In genomic region chr6:141372697-141373096, GRCm38 (mm10) we compare ENCODE assay signal across 8 mouse cellular contexts.
DNase-seq lines count a peak whose midpoint lies in the region; ATAC-seq and TF ChIP-seq lines count a peak whose summit lies in the region.

No protein-coding gene starts in this region.

- H3K4me2 ChIP-seq in forebrain, embryonic 12.5 days: no peak overlapping the region
- no peak overlapping the region for H3K4me2 ChIP-seq in forebrain, embryonic 15.5 days (replicated peaks)

- no peaks in the 10 kb centered on the region for H3K27me3 ChIP-seq in forebrain, embryonic 12.5 days
- no peaks in the 10 kb centered on the region for H3K27me3 ChIP-seq in forebrain, embryonic 15.5 days

- H3K9me3 ChIP-seq in forebrain, embryonic 12.5 days: no peaks in the 10 kb centered on the region
- H3K9me3 ChIP-seq in forebrain, embryonic 15.5 days: no peaks in the 10 kb centered on the region

- WGBS in forebrain, embryonic 12.5 days: 58% methylated on average over 2 of the region's 2 CpGs
- WGBS in forebrain, embryonic 15.5 days: 55% methylated on average over 2 of the region's 2 CpGs
- WGBS in lung, adult 2 months: 56% methylated on average over 2 of the region's 2 CpGs

- H3K27ac ChIP-seq in forebrain, embryonic 12.5 days: no peak overlapping the region
- no peak overlapping the region for H3K27ac ChIP-seq in forebrain, embryonic 15.5 days (replicated peaks)

- H3K4me3 ChIP-seq in forebrain, embryonic 12.5 days (replicated peaks): no peak overlapping the region
- H3K4me3 ChIP-seq in forebrain, embryonic 15.5 days: no peak overlapping the region
- H3K4me3 ChIP-seq in lung, adult 2 months (replicated peaks; ENCODE audit: extremely low read depth, low read depth, low read length): no peak overlapping the region

- no peak overlapping the region for H3K9ac ChIP-seq in forebrain, embryonic 12.5 days
- no peak overlapping the region for H3K9ac ChIP-seq in forebrain, embryonic 15.5 days (replicated peaks)

- H3K4me1 ChIP-seq in forebrain, embryonic 12.5 days: no peaks in the 10 kb centered on the region
- H3K4me1 ChIP-seq in forebrain, embryonic 15.5 days: no peaks in the 10 kb centered on the region
- peaks cover 2% of the 10 kb centered on the region; the same call in 1 of the 2 replicates for H3K4me1 ChIP-seq in lung, adult 2 months (ENCODE audit: control insufficient read depth, insufficient read depth, low read length)

- DNase-seq in lung, adult 2 months: no peak
- DNase-seq in lung, postnatal 25 days (ENCODE audit: low spot score): no peak
- peak; percentile 37 for DNase-seq in R1 (ENCODE audit: low read depth, low spot score)
- DNase-seq in kidney, postnatal 36 days: peak; percentile 33 to 60
- no peak for DNase-seq in layer of hippocampus, postnatal 14 days (ENCODE audit: low spot score in 2 of 2)
- no peak for DNase-seq in layer of hippocampus, adult 18-20 months (ENCODE audit: low spot score in 2 of 2)

- TF ChIP-seq POLR2A in lung, adult 2 months (IDR thresholded peaks at IDR 0.05; ENCODE audit: borderline replicate concordance, extremely low read depth, low read depth, low read length): no peak

- 0 out of 2 replicates have a peak, but pooled peaks have one; percentile 46 for ATAC-seq in forebrain, embryonic 12.5 days (ENCODE audit: low FRiP score)
- no peak for ATAC-seq in forebrain, embryonic 15.5 days (replicated peaks)

- H3K36me3 ChIP-seq in forebrain, embryonic 12.5 days (replicated peaks): no peaks in the 10 kb centered on the region
- no peaks in the 10 kb centered on the region for H3K36me3 ChIP-seq in forebrain, embryonic 15.5 days

- peak; percentile 50 for TF ChIP-seq CTCF in lung, adult 2 months (IDR thresholded peaks at IDR 0.05; ENCODE audit: insufficient read depth, low read length)

Comparison
In these comparisons a context has a peak if more than half of its experiments do, and no peak if none do; other contexts are left out.
1. DNase-seq: peak in R1 (single experiment) and kidney, postnatal 36 days (2 of 2); none in lung, adult 2 months (single experiment), lung, postnatal 25 days (single experiment), layer of hippocampus, postnatal 14 days (0 of 2) and layer of hippocampus, adult 18-20 months (0 of 2).